Mouse (Mus musculus): Measurements from ENCODE around the gene Gzmd. TPM values are rescaled to one million over a fixed set of nuclear protein-coding genes. Genes with fewer than 3 reads are reported as not detected.
"Not testable (repeated sequence)": the region's sequence is repeated elsewhere in the genome, so short reads cannot be mapped to it uniquely, and the experiment has no call there.

Gzmd gene
- total RNA-seq (2021), result not detected

DNA sequence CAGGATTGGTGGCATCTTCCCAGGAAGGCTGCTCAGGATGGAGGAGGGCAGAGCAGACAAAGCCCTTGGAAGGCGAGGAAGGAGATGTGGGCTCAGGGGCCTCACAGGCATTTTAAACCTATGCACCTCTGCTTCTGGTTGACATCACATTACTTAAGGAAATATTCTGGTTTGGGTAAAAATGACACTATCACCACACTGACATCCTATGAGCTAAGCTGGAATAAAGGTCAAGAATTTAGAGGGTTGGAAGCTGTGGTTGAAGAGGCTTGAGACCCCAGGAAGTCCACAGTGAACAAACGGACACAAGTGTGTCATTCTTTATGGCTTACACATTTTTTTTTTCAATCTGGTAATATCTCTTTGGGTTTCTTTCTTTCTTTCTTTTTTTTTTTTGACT lies at the start of gene Gzmd:
Gzmd (minus strand) TSS at position 101 of the 400 bp plus-strand sequence.
- not testable (repeated sequence) for DNase-seq

DNA sequence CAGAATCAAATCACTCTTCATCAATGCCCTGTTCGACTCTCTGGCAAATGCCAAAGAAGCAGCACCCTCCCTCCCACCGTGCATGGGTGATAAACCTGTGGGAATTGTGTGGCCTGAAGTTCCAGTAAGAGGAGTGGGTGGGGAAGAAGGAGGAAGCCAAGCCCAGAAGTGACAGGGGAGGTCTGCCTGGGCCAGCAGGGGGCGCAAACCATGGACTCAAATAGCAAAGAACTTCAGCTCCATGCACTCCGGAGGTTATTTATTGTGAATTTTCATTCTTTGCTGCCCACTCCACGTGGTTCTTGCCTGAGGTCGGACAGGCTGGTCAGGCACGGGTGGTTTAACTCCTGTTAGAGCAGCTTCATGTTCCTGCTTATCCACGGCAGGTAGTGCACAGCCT lies 45.2 kb upstream of the Gzmd start:
- peak; percentile 60 for DNase-seq

DNA sequence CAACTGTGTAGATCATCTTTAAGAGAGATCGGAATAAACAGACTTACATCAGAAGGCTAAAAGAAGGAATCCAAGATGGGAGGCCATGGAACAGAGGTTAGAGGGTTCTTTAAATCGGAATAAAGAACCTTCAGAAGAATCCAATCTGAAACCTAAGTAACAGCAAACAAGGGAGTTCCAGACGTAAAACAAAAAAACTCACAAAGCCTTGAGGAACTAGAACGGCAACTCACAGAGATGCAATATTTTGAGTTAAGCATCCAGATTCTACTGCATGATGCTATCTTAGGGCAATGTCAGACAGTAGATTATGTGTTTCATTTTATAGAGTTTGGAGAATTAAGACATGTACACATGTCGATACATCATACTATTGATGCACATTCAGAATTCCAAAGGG lies 42.1 kb upstream of the Gzmd start, which contains the start of gene Gzmn:
Gzmn (minus strand) TSS at position 101 of the 400 bp plus-strand sequence.
- no peak for DNase-seq

DNA sequence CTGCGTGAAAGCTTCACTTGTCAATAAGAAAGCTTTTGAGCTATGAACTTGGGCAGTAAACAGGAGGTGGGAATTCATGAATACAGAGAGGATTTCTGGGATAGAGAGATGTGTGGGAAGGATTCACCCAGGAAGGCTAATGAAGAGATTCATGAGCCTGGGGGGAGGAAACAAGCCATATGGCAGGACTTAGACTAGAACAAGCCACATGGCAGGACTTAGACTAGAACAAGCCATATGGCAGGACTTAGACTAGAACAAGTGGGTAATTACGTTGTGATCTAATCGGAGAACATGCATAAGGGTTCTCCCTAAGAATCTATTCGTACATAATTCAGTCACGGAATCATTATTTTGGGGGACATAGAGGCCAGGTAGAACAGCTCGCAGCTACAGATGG lies 41.0 kb upstream of the Gzmd start:
- no peak for DNase-seq

DNA sequence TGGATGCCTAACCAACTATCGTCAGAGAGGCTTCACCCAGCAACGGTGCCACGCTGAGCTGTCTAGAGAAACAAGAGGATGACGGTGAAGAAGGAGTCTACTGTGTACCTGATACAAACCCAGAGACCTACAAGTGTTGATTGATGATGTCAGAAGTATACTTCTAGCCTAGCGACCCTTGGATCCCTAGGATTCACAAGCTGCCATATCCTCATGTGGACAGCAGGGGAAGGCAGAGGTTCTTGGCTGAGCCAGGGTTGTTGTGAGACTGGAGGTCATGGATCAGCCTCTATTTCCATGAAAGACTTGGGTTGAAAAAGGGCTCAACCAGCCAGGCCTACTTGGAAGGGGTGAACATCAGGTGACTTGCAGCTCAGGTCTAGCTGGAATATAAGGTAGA lies 40.3 kb upstream of the Gzmd start:
- DNase-seq, result no peak

DNA sequence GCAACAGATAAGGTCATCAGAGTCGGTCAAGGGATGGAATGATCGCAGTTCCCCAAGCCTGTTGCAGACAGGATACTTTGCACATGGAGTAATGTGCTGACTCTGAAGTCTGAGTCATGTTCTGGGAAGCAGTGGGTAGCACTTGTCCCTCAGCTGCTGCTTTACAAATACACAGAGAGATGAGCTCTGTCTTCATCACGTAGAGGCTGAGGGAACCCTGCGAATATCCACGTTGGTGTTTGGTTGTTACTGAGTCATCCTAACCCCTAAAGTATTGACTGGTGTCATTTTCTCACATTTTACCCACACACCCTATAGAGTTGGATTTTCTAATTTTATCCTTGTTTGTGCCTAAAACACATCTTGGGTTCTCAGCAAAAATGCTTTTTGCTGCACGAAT lies 35.6 kb upstream of the Gzmd start:
- no peak for DNase-seq

DNA sequence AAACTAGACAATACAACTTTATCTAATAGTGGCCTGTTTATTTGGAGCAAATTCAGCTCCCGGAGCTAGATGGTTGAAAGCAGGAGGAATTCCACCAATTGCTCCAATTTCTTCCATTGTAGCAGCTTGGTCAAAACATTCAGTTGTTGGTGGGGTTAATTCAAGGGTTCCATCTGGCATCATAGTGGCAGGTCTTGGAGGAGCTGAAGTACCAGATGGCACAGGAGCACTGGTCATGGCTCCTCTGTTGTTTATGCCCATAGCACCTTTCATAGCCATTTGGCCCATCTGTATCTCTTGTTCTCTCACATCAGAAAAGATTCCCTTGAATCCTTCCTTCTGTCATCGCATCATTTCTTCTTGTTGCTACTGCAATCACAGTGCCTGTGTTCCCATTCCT lies 29.7 kb upstream of the Gzmd start:
- no peak for DNase-seq

DNA sequence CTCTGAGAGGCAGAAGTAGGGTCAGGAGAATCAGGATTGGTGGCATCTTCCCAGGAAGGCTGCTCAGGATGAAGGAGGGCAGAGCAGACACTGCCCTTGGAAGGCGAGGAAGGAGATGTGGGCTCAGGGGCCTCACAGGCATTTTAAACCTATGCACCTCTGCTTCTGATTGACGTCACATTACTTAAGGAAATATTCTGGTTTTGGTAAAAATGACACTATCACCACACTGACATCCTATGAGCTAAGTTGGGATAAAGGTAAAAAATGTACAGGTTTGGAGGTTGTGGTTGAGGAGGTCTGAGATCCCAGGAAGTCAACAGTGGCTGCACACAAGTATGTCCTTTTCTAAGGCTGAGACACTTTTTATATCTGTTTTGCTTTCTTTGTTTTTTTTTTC lies 27.1 kb upstream of the Gzmd start, which contains the start of gene Gzmg:
Gzmg (minus strand) TSS at position 101 of the 400 bp plus-strand sequence.
- not testable (repeated sequence) for DNase-seq

DNA sequence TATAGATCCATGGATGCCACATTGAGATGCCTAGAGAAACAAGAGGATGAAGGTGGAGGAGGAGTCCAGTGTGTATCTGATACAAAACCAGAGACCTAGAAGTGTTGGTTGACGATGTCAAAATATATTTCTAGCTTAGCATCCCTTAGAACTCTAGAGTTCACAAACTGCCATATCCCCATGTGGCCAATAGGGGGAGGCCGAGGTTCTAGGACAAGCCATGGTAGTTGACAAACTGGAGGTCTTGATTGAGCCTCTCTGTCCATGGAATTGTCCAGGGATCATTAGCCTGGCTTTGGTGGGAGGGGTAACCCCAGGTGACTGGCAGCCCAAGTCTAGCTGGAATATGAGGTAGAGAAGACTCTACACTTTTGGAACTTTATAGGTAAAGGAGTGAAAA lies 22.9 kb upstream of the Gzmd start:
- DNase-seq, result no peak

DNA sequence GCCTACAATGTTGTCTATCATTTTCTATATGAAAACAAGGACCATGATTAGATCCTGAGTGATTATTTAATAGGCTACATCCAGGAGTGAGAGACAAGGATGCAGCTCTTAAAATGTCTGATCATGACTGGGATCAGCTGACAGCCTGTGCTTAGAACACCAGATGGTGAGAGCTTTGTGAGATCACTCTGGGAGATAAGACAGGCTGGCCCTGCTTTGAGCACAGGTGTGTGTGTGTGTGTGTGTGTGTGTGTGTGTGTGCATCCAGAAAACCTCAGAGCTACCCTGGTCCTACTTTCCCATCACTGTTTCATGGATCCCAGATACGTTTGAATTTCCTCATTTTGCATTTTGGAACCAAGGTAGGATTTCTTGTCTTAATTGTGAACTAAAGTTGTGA lies 1.3 kb upstream of the Gzmd start:
- DNase-seq, result not testable (repeated sequence)

DNA sequence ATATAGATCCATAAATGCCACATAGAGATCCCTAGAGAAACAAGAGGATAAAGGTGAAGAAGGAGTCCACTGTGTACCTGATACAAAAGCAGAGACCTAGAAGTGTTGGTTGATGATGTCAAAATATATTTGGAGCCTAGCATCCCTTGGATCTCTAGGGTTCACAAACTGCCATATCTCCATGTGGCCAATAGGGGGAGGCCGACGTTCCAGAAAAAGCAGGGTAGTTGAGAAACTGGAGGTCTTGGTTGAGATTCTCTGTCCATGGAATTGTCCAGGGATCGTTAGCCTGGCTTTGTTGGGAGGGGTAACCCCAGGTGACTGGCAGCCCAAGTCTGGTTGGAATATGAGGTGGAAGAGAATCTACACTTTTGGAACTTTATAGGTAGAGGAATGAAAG lies 4.1 kb downstream of the Gzmd start:
- DNase-seq, result no peak

DNA sequence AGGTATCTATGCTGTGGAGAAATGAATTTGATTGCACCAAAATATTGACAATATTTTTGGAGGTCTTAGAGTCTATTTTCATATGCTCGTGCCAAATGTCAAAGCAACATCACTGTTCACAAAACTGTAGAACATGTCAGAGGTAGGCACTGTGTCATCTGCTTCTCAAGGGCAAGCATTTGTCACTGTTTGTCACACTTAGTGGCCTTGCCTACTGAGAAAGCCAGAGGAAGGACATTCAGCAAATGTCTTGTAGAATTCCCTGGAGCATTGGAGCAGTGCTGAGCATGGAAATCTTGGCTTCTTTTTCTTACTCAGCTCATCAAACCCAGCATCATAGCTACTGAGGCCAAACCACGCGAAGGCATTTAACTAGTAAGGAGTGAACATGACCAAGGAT lies 8.9 kb downstream of the Gzmd start:
- DNase-seq, result no peak

DNA sequence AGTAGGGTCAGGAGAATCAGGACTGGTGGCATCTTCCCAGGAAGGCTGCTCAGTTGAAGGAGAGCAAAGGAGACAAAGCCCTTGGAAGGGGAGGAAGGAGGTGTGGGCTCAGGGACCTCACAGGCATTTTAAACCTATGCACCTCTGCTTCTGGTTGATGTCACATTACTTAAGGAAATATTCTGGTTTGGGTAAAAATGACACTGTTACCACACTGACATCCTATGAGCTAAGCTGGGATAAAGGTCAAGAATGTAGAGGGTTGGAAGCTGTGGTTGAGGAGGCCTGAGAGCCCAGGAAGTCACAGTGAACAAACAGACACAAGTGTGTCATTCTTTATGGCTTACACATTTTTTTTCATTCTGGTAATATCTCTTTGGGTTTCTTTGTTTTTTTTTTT lies 11.9 kb downstream of the Gzmd start, which contains the start of gene Gzme:
Gzme (minus strand) TSS at position 101 of the 400 bp plus-strand sequence.
- DNase-seq, result no peak

DNA sequence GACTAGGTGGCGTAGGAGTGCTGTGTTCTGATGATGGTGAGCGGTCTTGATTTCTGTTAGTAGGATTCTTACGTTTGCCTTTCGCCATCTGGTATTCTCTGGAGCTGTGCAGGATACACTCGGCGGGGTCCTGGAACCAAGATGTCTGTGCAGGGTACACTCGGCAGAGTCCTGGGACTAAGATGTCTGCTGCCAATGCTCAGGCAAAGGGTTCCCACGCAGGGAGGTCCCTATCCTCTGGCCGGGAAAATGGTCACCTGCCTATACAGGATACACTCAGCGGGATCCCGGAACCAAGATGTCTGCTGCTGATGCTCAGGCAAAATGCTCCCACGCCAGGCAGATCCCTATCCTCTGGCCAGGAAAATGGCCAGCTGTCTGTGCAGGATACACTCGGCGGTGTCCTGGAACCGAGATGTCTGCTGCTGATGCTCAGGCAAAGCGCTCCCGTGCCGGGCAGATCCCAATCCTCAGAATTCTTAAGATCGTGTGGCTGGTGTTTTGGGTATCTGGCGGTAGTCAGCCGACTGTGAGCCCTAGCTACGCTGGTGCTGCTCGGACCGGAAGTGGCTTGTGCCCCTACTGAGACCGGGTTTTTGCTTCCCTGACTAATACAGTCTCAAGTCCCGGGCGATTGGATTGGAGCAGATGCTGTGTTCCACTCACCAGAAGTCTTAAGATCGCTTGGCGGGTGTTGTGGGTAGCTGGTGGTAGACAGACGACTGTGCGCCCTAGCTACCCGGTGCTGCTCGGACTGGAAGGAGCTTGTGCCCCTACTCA lies 16.7 kb downstream of the Gzmd start:
- DNase-seq, result not testable (repeated sequence)

DNA sequence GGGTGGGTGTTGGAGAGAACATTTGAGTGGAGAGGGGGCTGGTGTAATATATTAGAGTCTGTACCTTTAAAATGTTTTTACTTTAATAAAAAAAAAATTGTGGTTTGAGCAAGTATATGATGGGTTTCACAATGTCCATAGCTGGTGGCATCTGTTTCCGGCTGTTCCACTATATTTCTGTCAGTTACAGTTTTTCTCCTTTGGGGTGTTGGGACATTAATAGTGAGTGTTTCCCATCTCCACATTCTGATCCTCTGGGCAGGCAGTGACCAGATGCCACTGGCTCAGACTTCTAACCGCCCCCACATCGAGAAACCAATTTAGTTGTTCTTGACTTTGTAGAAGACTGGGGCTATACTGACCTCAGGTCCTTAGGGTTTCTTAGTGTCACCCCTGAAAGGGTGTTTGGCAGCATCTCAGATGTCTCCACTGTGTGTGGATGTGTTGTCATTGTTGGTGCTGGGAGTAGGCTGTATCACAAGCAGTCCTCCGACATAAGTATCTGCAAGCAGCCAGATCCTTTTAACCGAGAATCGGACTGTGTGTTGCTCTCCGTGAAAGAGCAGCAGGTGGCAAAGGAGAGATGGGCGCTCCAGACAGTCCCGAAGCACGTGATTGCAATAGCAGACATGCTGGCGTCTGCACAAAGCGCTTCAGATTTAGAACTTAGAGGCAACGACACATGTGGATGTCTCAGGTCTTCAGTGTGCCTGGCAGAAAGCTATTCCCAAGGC lies 26.8 kb downstream of the Gzmd start:
- DNase-seq, result no peak

DNA sequence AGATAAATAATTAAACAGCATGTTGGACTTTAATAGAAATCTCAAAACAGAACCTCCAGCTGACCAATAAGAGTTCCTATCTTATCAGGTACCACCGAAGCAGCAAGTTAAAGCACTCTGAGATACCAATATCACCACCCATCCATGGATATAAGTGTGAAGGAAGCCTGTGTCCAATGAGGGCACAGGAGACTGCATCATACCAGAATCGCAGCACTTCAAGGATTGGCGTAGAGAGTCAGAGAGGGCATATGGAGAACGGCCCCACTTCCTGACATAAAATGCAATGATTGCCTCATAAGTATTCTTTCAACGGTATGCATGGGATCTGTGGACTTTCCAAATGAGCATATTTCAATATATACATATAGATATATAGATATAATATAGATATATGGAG lies 27.4 kb downstream of the Gzmd start:
- DNase-seq, result no peak

DNA sequence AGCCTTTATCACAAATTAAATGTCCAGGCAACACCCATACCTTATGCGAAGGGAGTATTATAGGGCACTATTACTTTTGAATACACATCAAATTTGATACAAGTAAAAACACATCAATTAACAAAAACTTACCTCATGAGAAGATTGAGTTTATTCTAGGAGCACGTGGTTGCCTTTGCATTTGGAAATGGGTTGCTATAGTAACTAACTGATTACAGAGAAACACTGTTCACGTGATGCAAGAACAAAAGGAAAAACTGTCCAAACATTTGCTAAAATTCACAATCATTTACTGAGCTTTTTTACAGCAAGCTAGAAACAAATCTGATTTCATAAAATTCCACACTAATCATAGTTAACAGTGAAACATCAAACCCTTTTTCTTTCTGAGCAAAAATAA lies 29.0 kb downstream of the Gzmd start:
- no peak for DNase-seq

DNA sequence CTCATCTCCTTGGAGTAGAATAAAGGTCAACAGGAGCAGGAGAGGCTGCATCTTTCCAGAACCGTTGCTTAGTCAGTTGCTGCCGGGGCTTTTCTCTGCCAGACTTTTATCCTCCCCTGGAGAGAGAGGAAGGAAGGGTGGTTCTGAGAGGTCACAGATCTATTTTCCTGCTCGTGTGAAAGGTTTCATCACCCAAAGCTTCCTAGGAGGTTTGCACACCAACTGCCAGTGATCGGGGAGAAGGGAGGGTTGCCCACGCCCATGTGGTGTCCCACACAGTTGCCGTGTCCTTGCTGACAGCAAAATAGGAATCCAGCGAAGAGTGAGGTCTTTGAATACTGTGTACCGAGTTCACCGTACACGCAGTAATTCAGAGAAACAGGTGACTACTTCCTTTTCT lies 30.0 kb downstream of the Gzmd start, which contains the start of gene Ctsg:
Ctsg (minus strand) TSS at position 189 of the 400 bp plus-strand sequence.
- no peak for DNase-seq

DNA sequence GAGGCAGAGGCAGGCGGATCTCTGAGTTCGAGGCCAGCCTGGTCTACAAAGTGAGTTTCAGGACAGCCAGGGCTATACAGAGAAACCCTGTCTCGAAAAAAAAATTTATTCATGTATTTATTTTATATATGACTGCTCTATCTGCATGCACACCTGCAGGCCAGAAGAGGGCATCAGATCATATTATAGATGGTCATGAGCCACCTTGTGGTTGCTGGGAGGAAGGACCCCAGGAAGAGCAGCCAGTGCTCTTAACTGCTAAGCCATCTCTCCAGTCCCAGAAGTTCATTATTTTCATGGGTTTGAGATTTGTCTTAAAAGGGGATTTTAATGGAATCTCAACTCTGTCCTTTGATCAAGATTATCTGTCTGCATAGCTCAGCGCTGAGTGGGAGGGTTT lies 33.5 kb downstream of the Gzmd start:
- no peak for DNase-seq

DNA sequence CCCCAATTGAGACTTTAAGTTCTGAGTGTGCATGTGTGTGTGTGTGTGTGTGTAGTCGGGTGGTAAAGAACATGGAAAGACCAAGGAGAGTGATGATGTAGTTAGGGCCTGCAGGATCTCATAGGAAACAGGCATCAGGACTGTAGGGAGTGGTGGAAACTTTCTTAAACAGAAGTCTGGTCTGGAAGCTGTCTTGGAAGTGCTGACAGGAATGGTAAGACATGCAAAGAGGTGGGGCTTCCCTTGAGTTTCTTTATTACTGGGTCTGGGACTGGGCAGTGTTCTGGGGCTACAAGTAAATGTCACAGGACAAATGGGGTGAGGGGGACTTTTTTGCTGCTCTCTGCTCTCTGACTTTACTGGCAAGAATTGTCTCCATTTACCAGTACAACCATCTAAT lies 34.8 kb downstream of the Gzmd start:
- no peak for DNase-seq

DNA sequence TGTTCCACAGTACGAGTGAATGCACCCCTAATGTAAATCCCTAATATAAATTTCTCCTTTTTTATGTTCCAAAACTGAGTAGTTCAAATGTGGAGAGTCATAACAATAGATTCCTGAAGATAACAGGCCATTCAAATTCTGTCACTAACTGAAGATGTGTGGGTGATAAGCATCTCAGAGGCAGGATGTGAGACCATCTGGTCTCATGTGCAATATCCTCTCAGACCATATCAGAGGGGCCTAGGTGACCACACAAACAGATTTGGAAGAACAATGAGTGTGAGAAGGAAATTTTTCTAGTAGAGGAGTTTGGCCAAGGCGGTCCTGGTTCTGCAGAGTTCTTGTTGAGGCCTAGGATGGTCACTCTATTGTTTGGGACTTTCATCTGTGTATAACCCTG lies 39.1 kb downstream of the Gzmd start:
- DNase-seq, result no peak

DNA sequence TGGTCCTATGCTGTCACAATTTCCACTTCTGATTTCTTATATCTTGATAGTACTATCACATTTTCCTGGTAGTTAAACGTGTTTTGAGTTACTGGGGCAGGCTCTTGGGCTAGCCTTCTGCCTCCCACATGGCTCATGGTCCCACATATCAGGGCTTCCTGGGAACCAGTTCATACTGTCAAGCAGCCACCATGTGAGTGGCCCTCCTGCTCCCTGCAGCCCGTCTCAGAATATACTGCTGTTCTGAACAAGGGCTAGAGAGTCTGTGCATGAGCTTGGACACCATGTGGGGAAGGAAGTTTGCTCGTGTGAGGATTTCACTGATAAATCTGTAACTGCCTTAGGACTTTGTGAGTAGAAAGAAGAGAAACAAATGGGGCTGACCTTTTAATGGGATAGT lies 45.7 kb downstream of the Gzmd start:
- DNase-seq, result no peak

DNA sequence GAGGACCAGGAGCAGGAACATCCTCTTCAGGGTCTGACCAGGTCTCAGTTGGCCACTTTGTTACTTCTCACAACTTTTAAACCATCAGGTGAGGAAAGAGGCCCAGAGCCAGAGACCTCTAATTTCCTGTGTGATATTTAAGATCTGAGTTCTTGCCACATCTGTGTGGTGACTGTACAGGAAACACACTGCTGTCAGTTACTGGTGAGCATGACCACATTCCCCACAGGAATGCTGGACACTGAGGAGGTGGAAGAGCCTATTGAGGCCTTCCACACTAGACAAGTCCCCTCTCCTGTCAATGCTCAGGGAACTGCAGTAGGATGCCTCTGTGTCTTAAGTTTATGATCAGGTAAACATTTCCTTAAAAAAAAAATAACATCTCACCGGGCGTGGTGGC lies 47.2 kb downstream of the Gzmd start, which contains the start of gene Mcpt8:
Mcpt8 (minus strand) TSS at position 107 of the 400 bp plus-strand sequence.
- no peak for DNase-seq

DNA sequence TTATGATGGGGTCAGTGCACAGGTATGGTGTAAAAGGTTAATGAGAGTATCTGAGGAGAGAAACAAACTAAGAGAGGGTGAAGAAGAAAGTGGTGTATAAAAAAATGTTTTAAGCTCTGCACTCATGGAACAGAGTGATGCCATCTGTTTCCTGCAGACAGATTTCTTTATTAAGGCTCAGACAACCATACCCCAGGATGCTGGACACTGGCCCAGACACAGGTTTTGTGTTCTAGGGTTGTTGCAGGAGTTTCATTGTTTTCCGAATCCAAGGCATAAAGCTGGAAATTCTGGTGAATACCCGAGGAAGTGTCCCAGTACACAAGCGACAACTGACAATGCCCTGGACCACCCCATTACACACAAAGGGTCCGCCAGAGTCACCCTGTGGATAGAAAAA lies 50.4 kb downstream of the Gzmd start:
- DNase-seq, result no peak
